Mouse (Mus musculus): ENCODE data around the gene Rps6kc1. TPM values are rescaled to one million over a fixed set of nuclear protein-coding genes. Genes with fewer than 3 reads are reported as not detected.

Rps6kc1 gene
- polyA plus RNA-seq, 1 experiment from 2014 or later, result 10.7 TPM

GRCm38 (mm10) chr1:190697576-190697975 lies 214.0 kb downstream of the Rps6kc1 start:
- no peak overlapping the region for H3K4me3 ChIP-seq (ENCODE audit: control insufficient read depth in 1 of 2, insufficient read depth in 1 of 2, low read depth in 1 of 2, low read length in 2 of 2)
- 29% methylated on average over 6 of the region's 6 CpGs for WGBS
- H3K4me1 ChIP-seq (ENCODE audit: control insufficient read depth in 2 of 2, insufficient read depth in 2 of 2, low read length in 2 of 2), result peaks cover 8 to 11% of the 10 kb centered on the region in 2 experiments; a peak in 3 of 4 replicates
- H3K27ac ChIP-seq (replicated peaks in 1 of 2; ENCODE audit: control insufficient read depth in 1 of 2, insufficient read depth in 1 of 2, low read depth in 2 of 2, low read length in 2 of 2), result no peak overlapping the region
- no peak overlapping the region for H3K9ac ChIP-seq (ENCODE audit: low read length)
- ATAC-seq (ENCODE audit: insufficient number of reproducible peaks, insufficient read depth, low FRiP score, low read depth), result no peak
- H3K36me3 ChIP-seq (ENCODE audit: control insufficient read depth, insufficient read depth, low read length), result no peaks in the 10 kb centered on the region
- no peaks in the 10 kb centered on the region for H3K9me3 ChIP-seq (ENCODE audit: control insufficient read depth, low read length)
- H3K4me2 ChIP-seq (ENCODE audit: low read length), result no peak overlapping the region
- no peaks in the 10 kb centered on the region for H3K27me3 ChIP-seq (ENCODE audit: control insufficient read depth, insufficient read depth, low read length)

- Histone ChIP-seq H3K36me3 (ENCODE audit: control insufficient read depth, insufficient read depth, low read length) (no peaks in the 10 kb centered on the region), H3K27ac (replicated peaks in 1 of 2; ENCODE audit: control insufficient read depth in 1 of 2, insufficient read depth in 1 of 2, low read depth in 2 of 2, low read length in 2 of 2) (no peak overlapping the region), H3K4me3 (ENCODE audit: control insufficient read depth in 1 of 2, insufficient read depth in 1 of 2, low read depth in 1 of 2, low read length in 2 of 2) (no peak overlapping the region), H3K4me1 (ENCODE audit: control insufficient read depth in 2 of 2, insufficient read depth in 2 of 2, low read length in 2 of 2) (peaks cover 8 to 11% of the 10 kb centered on the region in 2 experiments; a peak in 3 of 4 replicates), H3K4me2 (ENCODE audit: low read length) (no peak overlapping the region), H3K9ac (ENCODE audit: low read length) (no peak overlapping the region), H3K27me3 (ENCODE audit: control insufficient read depth, insufficient read depth, low read length) (no peaks in the 10 kb centered on the region), H3K9me3 (ENCODE audit: control insufficient read depth, low read length) (no peaks in the 10 kb centered on the region)
- 71% methylated on average over 11 of the region's 11 CpGs for whole genome bisulfite sequencing
- no peak for ATAC-seq (ENCODE audit: insufficient number of reproducible peaks, insufficient read depth, low FRiP score, low read depth)
Measured at GRCm38 (mm10) chr1:190695589-190695988, 216.0 kb downstream of the Rps6kc1 start.

DNA sequence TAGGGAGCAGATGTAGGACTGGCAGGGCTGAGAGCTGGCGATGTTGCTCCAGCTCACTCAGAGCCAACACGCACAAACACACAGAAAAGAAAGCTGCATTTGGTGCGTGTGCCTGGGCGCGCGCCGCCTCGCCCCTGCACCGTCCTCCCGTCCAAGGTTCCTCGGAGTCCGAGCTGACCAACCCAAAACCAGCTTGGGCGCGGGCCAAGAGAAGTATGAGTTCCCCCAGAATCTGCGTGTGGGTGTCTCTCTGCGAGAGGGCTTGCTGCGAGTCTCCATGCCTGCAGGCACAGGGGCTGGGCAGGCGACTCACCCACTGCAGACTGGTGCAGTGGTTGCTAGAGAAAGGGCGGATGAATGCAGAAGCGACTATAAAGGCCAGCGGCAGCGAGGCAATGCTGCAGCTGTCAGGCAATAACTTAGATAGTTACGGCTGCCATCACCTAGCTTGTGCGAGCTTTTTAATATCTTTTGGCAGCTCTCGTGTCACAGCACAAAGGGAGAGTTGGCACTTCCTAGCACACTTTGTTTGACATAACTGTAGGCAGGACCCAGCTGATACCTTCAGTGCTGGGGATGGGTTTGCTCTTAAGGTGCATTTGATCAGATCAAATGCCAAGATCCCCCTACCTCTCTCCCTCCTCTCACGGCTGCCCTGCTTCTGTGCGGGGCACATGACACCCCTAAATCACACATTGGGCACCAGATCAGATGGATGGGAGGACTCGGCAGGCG lies 220.9 kb downstream of the Rps6kc1 start:
- no peaks in the 10 kb centered on the region for H3K9me3 ChIP-seq (ENCODE audit: control insufficient read depth, low read length)
- no peak overlapping the region for H3K9ac ChIP-seq (ENCODE audit: low read length)
- H3K4me1 ChIP-seq (ENCODE audit: control insufficient read depth in 2 of 2, insufficient read depth in 2 of 2, low read length in 2 of 2), result peaks cover 8 to 13% of the 10 kb centered on the region in 2 experiments; a peak in 3 of 4 replicates
- no peak overlapping the region for H3K4me3 ChIP-seq (ENCODE audit: control insufficient read depth in 1 of 2, insufficient read depth in 1 of 2, low read depth in 1 of 2, low read length in 2 of 2)
- no peaks in the 10 kb centered on the region for H3K36me3 ChIP-seq (ENCODE audit: control insufficient read depth, insufficient read depth, low read length)
- no peak for ATAC-seq (ENCODE audit: insufficient number of reproducible peaks, insufficient read depth, low FRiP score, low read depth)
- H3K27ac ChIP-seq (replicated peaks in 1 of 2; ENCODE audit: control insufficient read depth in 1 of 2, insufficient read depth in 1 of 2, low read depth in 2 of 2, low read length in 2 of 2), result no peak overlapping the region
- WGBS, result 72% methylated on average over 29 of the region's 29 CpGs
- H3K27me3 ChIP-seq (ENCODE audit: control insufficient read depth, insufficient read depth, low read length), result no peaks in the 10 kb centered on the region
- peak overlapping the region; percentile 33 for H3K4me2 ChIP-seq (ENCODE audit: low read length)

DNA sequence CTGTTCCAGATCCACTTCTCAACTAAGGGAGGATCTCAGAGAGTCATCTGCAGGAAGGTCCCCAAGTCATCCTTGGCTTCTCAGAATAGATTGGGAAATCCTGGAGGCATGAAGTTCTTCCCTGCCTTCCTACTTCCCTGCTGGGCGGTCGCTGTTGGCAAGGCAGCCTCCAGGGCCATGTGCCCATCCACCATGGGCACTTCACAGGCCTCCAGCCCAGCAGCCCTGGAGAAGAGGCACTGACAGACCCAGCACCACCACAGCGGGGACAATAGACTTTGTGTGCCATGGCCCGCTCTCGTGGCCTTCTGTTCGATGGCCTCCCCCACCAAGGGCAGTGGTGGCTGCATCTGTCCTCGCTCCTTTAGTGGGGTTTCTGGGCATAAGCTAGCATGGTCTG lies 228.5 kb downstream of the Rps6kc1 start:
- no peaks in the 10 kb centered on the region for H3K4me1 ChIP-seq (ENCODE audit: control insufficient read depth in 2 of 2, insufficient read depth in 2 of 2, low read length in 2 of 2)
- no peak for ATAC-seq (ENCODE audit: insufficient number of reproducible peaks, insufficient read depth, low FRiP score, low read depth)
- over 99% methylated on average over 7 of the region's 7 CpGs for WGBS
- H3K27ac ChIP-seq (replicated peaks in 1 of 2; ENCODE audit: control insufficient read depth in 1 of 2, insufficient read depth in 1 of 2, low read depth in 2 of 2, low read length in 2 of 2), result no peak overlapping the region
- no peak overlapping the region for H3K9ac ChIP-seq (ENCODE audit: low read length)
- no peak overlapping the region for H3K4me2 ChIP-seq (ENCODE audit: low read length)
- H3K36me3 ChIP-seq (ENCODE audit: control insufficient read depth, insufficient read depth, low read length), result no peaks in the 10 kb centered on the region
- no peak overlapping the region for H3K4me3 ChIP-seq (ENCODE audit: control insufficient read depth in 1 of 2, insufficient read depth in 1 of 2, low read depth in 1 of 2, low read length in 2 of 2)
- H3K9me3 ChIP-seq (ENCODE audit: control insufficient read depth, low read length), result no peaks in the 10 kb centered on the region
- no peaks in the 10 kb centered on the region for H3K27me3 ChIP-seq (ENCODE audit: control insufficient read depth, insufficient read depth, low read length)

GRCm38 (mm10) chr1:190682021-190682926 lies 229.3 kb downstream of the Rps6kc1 start:
- Histone ChIP-seq H3K9me3 (ENCODE audit: control insufficient read depth, low read length) (no peaks in the 10 kb centered on the region), H3K4me1 (ENCODE audit: control insufficient read depth in 2 of 2, insufficient read depth in 2 of 2, low read length in 2 of 2) (no peaks in the 10 kb centered on the region), H3K27ac (replicated peaks in 1 of 2; ENCODE audit: control insufficient read depth in 1 of 2, insufficient read depth in 1 of 2, low read depth in 2 of 2, low read length in 2 of 2) (no peak overlapping the region), H3K36me3 (ENCODE audit: control insufficient read depth, insufficient read depth, low read length) (no peaks in the 10 kb centered on the region), H3K4me2 (ENCODE audit: low read length) (no peak overlapping the region), H3K27me3 (ENCODE audit: control insufficient read depth, insufficient read depth, low read length) (no peaks in the 10 kb centered on the region), H3K9ac (ENCODE audit: low read length) (peak overlapping the region; percentile 16; the same call in 1 of the 2 replicates), H3K4me3 (ENCODE audit: control insufficient read depth in 1 of 2, insufficient read depth in 1 of 2, low read depth in 1 of 2, low read length in 2 of 2) (no peak overlapping the region)
- WGBS, result 69% methylated on average over 25 of the region's 25 CpGs
- no peak for ATAC-seq (ENCODE audit: insufficient number of reproducible peaks, insufficient read depth, low FRiP score, low read depth)

GRCm38 (mm10) chr1:190675455-190675854 lies 236.1 kb downstream of the Rps6kc1 start:
- H3K9me3 ChIP-seq (ENCODE audit: control insufficient read depth, low read length), result no peaks in the 10 kb centered on the region
- 77% methylated on average over 3 of the region's 3 CpGs for WGBS
- no peaks in the 10 kb centered on the region for H3K4me1 ChIP-seq (ENCODE audit: control insufficient read depth in 2 of 2, insufficient read depth in 2 of 2, low read length in 2 of 2)
- H3K27ac ChIP-seq (replicated peaks in 1 of 2; ENCODE audit: control insufficient read depth in 1 of 2, insufficient read depth in 1 of 2, low read depth in 2 of 2, low read length in 2 of 2), result no peak overlapping the region
- H3K36me3 ChIP-seq (ENCODE audit: control insufficient read depth, insufficient read depth, low read length), result no peaks in the 10 kb centered on the region
- H3K9ac ChIP-seq (ENCODE audit: low read length), result no peak overlapping the region
- no peak overlapping the region for H3K4me2 ChIP-seq (ENCODE audit: low read length)
- no peaks in the 10 kb centered on the region for H3K27me3 ChIP-seq (ENCODE audit: control insufficient read depth, insufficient read depth, low read length)
- no peak overlapping the region for H3K4me3 ChIP-seq (ENCODE audit: control insufficient read depth in 1 of 2, insufficient read depth in 1 of 2, low read depth in 1 of 2, low read length in 2 of 2)
- no peak for ATAC-seq (ENCODE audit: insufficient number of reproducible peaks, insufficient read depth, low FRiP score, low read depth)

- H3K9ac ChIP-seq (ENCODE audit: low read length), result no peak overlapping the region
- no peaks in the 10 kb centered on the region for H3K36me3 ChIP-seq (ENCODE audit: control insufficient read depth, insufficient read depth, low read length)
- H3K4me2 ChIP-seq (ENCODE audit: low read length), result no peak overlapping the region
- H3K4me3 ChIP-seq (ENCODE audit: control insufficient read depth in 1 of 2, insufficient read depth in 1 of 2, low read depth in 1 of 2, low read length in 2 of 2), result no peak overlapping the region
- peak overlapping the region; percentile 90 to 94 for H3K27ac ChIP-seq (replicated peaks in 1 of 2; ENCODE audit: control insufficient read depth in 1 of 2, insufficient read depth in 1 of 2, low read depth in 2 of 2, low read length in 2 of 2)
- 0 out of 2 replicates have a peak, but pooled peaks have one; percentile 45 for ATAC-seq (ENCODE audit: insufficient number of reproducible peaks, insufficient read depth, low FRiP score, low read depth)
- 39% methylated on average over 10 of the region's 10 CpGs for WGBS
- no peaks in the 10 kb centered on the region for H3K9me3 ChIP-seq (ENCODE audit: control insufficient read depth, low read length)
- H3K27me3 ChIP-seq (ENCODE audit: control insufficient read depth, insufficient read depth, low read length), result no peaks in the 10 kb centered on the region
- peaks cover 17 to 21% of the 10 kb centered on the region in 2 experiments; a peak in 3 of 4 replicates for H3K4me1 ChIP-seq (ENCODE audit: control insufficient read depth in 2 of 2, insufficient read depth in 2 of 2, low read length in 2 of 2)
Measured at GRCm38 (mm10) chr1:190669099-190669498, 242.5 kb downstream of the Rps6kc1 start.
